In the genomic region with DNA sequence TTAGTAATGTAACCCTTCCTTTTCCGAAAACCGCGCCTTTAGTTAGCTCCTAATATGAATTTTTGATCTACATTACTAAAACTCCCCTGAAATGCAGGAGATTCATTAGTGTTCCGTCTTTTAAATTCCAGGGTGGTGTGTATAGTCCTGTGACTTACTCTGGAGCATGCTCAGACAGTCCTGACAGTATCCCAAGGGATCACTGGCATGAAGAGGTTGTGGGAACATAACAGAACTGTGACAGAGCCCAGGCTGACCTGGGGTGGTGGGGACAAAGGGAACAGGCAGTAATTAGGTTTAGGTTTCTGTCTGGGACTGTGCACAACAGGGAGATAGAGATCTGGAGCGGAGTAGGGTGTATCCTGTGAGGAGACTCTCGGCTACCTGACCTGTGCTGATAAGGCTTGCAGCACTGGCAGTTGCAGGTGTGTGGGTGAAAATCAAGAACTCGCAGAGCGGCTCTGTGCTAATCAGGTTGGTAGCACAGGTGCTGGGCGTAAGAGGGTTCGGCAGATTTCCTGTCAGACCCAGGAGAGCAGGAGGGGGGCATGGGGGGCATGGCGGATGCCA, we compare ENCODE assay signal across 24 mouse cellular contexts. TPM values are rescaled to one million over a fixed set of nuclear protein-coding genes. Genes with fewer than 3 reads are reported as not detected.
DNase-seq lines count a peak whose midpoint lies in the region; ATAC-seq and TF ChIP-seq lines count a peak whose summit lies in the region.
"Had no signal": no experiment of that assay in that cellular context is flagged by ENCODE, and none has a peak within 500 bp of the region (broad histone marks: within the 10 kb centered on the region; RNA-seq: fewer than 3 reads in every experiment).

No protein-coding gene starts in this region.

- 0 out of 2 replicates have a peak, but pooled peaks have one; percentile 17 for ATAC-seq in heart, embryonic 14.5 days (ENCODE audit: insufficient number of reproducible peaks, insufficient read depth, low FRiP score, low read depth)
- no peak for ATAC-seq in heart, embryonic 12.5 days (ENCODE audit: insufficient number of reproducible peaks, low FRiP score)
- ATAC-seq in kidney, postnatal 0 days (replicated peaks; ENCODE audit: low FRiP score, low read depth): no peak
- ATAC-seq in intestine, embryonic 14.5 days (replicated peaks; ENCODE audit: low FRiP score, low TSS enrichment, low read depth): 0 out of 2 replicates have a peak, but pooled peaks have one; percentile 40
- peak; percentile 47 for ATAC-seq in stomach, embryonic 15.5 days (ENCODE audit: insufficient read depth, low FRiP score, low read depth)
- ATAC-seq: liver, postnatal 0 days; Patski had no signal

- TF ChIP-seq POLR2A in kidney, adult 2 months (IDR thresholded peaks at IDR 0.05; ENCODE audit: low read depth, low read length): no peak

- DNase-seq in kidney, postnatal 0 days (ENCODE audit: low spot score): no peak
- no peak for DNase-seq in kidney, adult 2 months
- DNase-seq in intestine, embryonic 14.5 days (ENCODE audit: low spot score): no peak
- DNase-seq in cerebellum, postnatal 4 days (ENCODE audit: low spot score in 2 of 2): no peak
- DNase-seq: cerebellum, adult 11 months; cerebellum, postnatal 10 days; gastrocnemius, postnatal 25 days; heart, adult 2 months; kidney, adult 18-20 months; kidney, postnatal 4 days; liver, postnatal 0 days; lung, postnatal 36 days; right cerebral cortex, adult 18-20 months; right cerebral cortex, postnatal 4 days; thymus, adult 2 months had no signal

- TF ChIP-seq CTCF in kidney, postnatal 0 days (IDR thresholded peaks at IDR 0.05; ENCODE audit: low read depth): no peak
- TF ChIP-seq CTCF in kidney, adult 2 months (conservative IDR thresholded peaks at IDR 0.05; ENCODE audit: insufficient read depth, insufficient read length, low read depth, low read length): no peak

- H3K27ac ChIP-seq in heart, embryonic 14.5 days (replicated peaks in 1 of 2; ENCODE audit: control insufficient read depth in 1 of 2, insufficient read depth in 1 of 2, low read depth in 2 of 2, low read length in 2 of 2): no peak overlapping the region
- no peak overlapping the region; the same call in 1 of the 2 replicates for H3K27ac ChIP-seq in heart, embryonic 12.5 days (ENCODE audit: poor library complexity, severe bottlenecking)
- H3K27ac ChIP-seq in kidney, postnatal 0 days: 0 out of 2 replicates have a peak overlapping the region, but pooled peaks have one; percentile 15
- no peak overlapping the region for H3K27ac ChIP-seq in kidney, adult 2 months (ENCODE audit: insufficient read depth, low read depth, low read length)
- H3K27ac ChIP-seq in intestine, embryonic 14.5 days (ENCODE audit: low read depth): no peak overlapping the region
- no peak overlapping the region for H3K27ac ChIP-seq in stomach, embryonic 15.5 days
- H3K27ac ChIP-seq: embryonic facial prominence, embryonic 12.5 days; heart, adult 2 months; limb, embryonic 12.5 days; neural tube, embryonic 15.5 days had no signal

- no peak overlapping the region for H3K9ac ChIP-seq in heart, embryonic 14.5 days (ENCODE audit: low read length)
- H3K9ac ChIP-seq in heart, embryonic 12.5 days: no peak overlapping the region
- no peak overlapping the region for H3K9ac ChIP-seq in kidney, postnatal 0 days (ENCODE audit: low read depth, low read length)
- H3K9ac ChIP-seq in intestine, embryonic 14.5 days (ENCODE audit: low read length): no peak overlapping the region
- no peak overlapping the region for H3K9ac ChIP-seq in stomach, embryonic 15.5 days
- H3K9ac ChIP-seq: embryonic facial prominence, embryonic 12.5 days; limb, embryonic 12.5 days; liver, postnatal 0 days; neural tube, embryonic 15.5 days had no signal

- peaks cover 0 to 10% of the 10 kb centered on the region in 2 experiments; a peak in 1 of 4 replicates for H3K4me1 ChIP-seq in heart, embryonic 14.5 days (ENCODE audit: control insufficient read depth in 2 of 2, insufficient read depth in 2 of 2, low read length in 2 of 2)
- peaks cover 3% of the 10 kb centered on the region for H3K4me1 ChIP-seq in heart, embryonic 12.5 days (replicated peaks)
- H3K4me1 ChIP-seq in kidney, postnatal 0 days (replicated peaks; ENCODE audit: insufficient read depth, low read length): no peaks in the 10 kb centered on the region
- H3K4me1 ChIP-seq in kidney, adult 2 months (ENCODE audit: control insufficient read depth, insufficient read depth, low read length): peaks cover 2% of the 10 kb centered on the region; the same call in 1 of the 2 replicates
- H3K4me1 ChIP-seq in intestine, embryonic 14.5 days (replicated peaks; ENCODE audit: control insufficient read depth, insufficient read depth, low read length): no peaks in the 10 kb centered on the region
- H3K4me1 ChIP-seq in stomach, embryonic 15.5 days: no peaks in the 10 kb centered on the region
- H3K4me1 ChIP-seq: embryonic facial prominence, embryonic 12.5 days; limb, embryonic 12.5 days; neural tube, embryonic 15.5 days had no signal

- peaks cover 85% of the 10 kb centered on the region for H3K36me3 ChIP-seq in heart, embryonic 14.5 days (ENCODE audit: control insufficient read depth, insufficient read depth, low read length)
- peaks cover 68% of the 10 kb centered on the region for H3K36me3 ChIP-seq in heart, embryonic 12.5 days
- H3K36me3 ChIP-seq in kidney, postnatal 0 days (ENCODE audit: insufficient read depth, low read length): peaks cover 24% of the 10 kb centered on the region
- H3K36me3 ChIP-seq in kidney, adult 2 months (ENCODE audit: control insufficient read depth, insufficient read depth, low read length): peaks cover 4% of the 10 kb centered on the region; the same call in 1 of the 2 replicates
- peaks cover 91% of the 10 kb centered on the region for H3K36me3 ChIP-seq in intestine, embryonic 14.5 days (ENCODE audit: control insufficient read depth, insufficient read depth, low read length)
- H3K36me3 ChIP-seq in stomach, embryonic 15.5 days: peaks cover 29% of the 10 kb centered on the region

- no peak overlapping the region for H3K4me3 ChIP-seq in heart, embryonic 14.5 days (ENCODE audit: control insufficient read depth in 1 of 2, insufficient read depth in 1 of 2, low read depth in 1 of 2, low read length in 2 of 2)
- H3K4me3 ChIP-seq in heart, embryonic 12.5 days: no peak overlapping the region
- no peak overlapping the region for H3K4me3 ChIP-seq in kidney, postnatal 0 days (replicated peaks; ENCODE audit: low read depth, low read length)
- no peak overlapping the region for H3K4me3 ChIP-seq in kidney, adult 2 months (ENCODE audit: insufficient read depth, low read depth, low read length)
- H3K4me3 ChIP-seq in intestine, embryonic 14.5 days (ENCODE audit: low read depth, low read length): no peak overlapping the region
- H3K4me3 ChIP-seq in stomach, embryonic 15.5 days (replicated peaks): no peak overlapping the region
- H3K4me3 ChIP-seq: embryonic facial prominence, embryonic 12.5 days; heart, adult 2 months; limb, embryonic 12.5 days; neural tube, embryonic 15.5 days had no signal

- WGBS in heart, embryonic 14.5 days: 86% methylated on average over 11 of the region's 11 CpGs
- 84% methylated on average over 11 of the region's 11 CpGs for whole genome bisulfite sequencing in heart, embryonic 12.5 days
- WGBS in kidney, postnatal 0 days: 77% methylated on average over 11 of the region's 11 CpGs
- 80% methylated on average over 11 of the region's 11 CpGs for WGBS in kidney, adult 2 months
- 88% methylated on average over 11 of the region's 11 CpGs for WGBS in intestine, embryonic 14.5 days
- WGBS in stomach, embryonic 15.5 days: 84% methylated on average over 11 of the region's 11 CpGs

- H3K9me3 ChIP-seq in heart, embryonic 14.5 days (ENCODE audit: control insufficient read depth, low read length): no peaks in the 10 kb centered on the region
- no peaks in the 10 kb centered on the region for H3K9me3 ChIP-seq in heart, embryonic 12.5 days (replicated peaks)
- no peaks in the 10 kb centered on the region for H3K9me3 ChIP-seq in kidney, postnatal 0 days (replicated peaks; ENCODE audit: low read length)
- H3K9me3 ChIP-seq in intestine, embryonic 14.5 days (ENCODE audit: control insufficient read depth, low read length): no peaks in the 10 kb centered on the region
- no peaks in the 10 kb centered on the region for H3K9me3 ChIP-seq in stomach, embryonic 15.5 days
- H3K9me3 ChIP-seq: embryonic facial prominence, embryonic 12.5 days; neural tube, embryonic 15.5 days had no signal

- H3K4me2 ChIP-seq in heart, embryonic 14.5 days (ENCODE audit: low read length): no peak overlapping the region
- H3K4me2 ChIP-seq in heart, embryonic 12.5 days: no peak overlapping the region
- H3K4me2 ChIP-seq in kidney, postnatal 0 days (ENCODE audit: low read length): no peak overlapping the region
- H3K4me2 ChIP-seq in intestine, embryonic 14.5 days (ENCODE audit: low read length): no peak overlapping the region
- H3K4me2 ChIP-seq in stomach, embryonic 15.5 days: no peak overlapping the region
- H3K4me2 ChIP-seq: embryonic facial prominence, embryonic 12.5 days; limb, embryonic 12.5 days; liver, embryonic 11.5 days; neural tube, embryonic 15.5 days had no signal

- no peaks in the 10 kb centered on the region for H3K27me3 ChIP-seq in heart, embryonic 14.5 days (ENCODE audit: control insufficient read depth, insufficient read depth, low read length)
- H3K27me3 ChIP-seq in heart, embryonic 12.5 days (replicated peaks): no peaks in the 10 kb centered on the region
- H3K27me3 ChIP-seq in kidney, postnatal 0 days (ENCODE audit: insufficient read depth, low read length): no peaks in the 10 kb centered on the region
- no peaks in the 10 kb centered on the region for H3K27me3 ChIP-seq in kidney, adult 2 months (replicated peaks; ENCODE audit: control insufficient read depth, insufficient read depth, low read length)
- H3K27me3 ChIP-seq in intestine, embryonic 14.5 days (replicated peaks; ENCODE audit: control insufficient read depth, insufficient read depth, low read length): no peaks in the 10 kb centered on the region
- no peaks in the 10 kb centered on the region for H3K27me3 ChIP-seq in stomach, embryonic 15.5 days (replicated peaks)
- H3K27me3 ChIP-seq: embryonic facial prominence, embryonic 12.5 days; limb, embryonic 12.5 days; neural tube, embryonic 15.5 days; Patski had no signal

RNA-seq across cellular contexts. Expression of gene Mtnr1a, which starts 54.4 kb away (rescaled TPM):
- polyA plus RNA-seq in heart, embryonic 14.5 days (2014; fragmentation: Nextera tagmentation; extraction: Ambion mirVana): not detected in 2 replicates
- polyA plus RNA-seq in heart, embryonic 12.5 days (2016; fragmentation: Nextera tagmentation; extraction: Ambion mirVana): not detected in 2 replicates
- not detected in 2 replicates for polyA plus RNA-seq in kidney, postnatal 0 days (2015; fragmentation: Nextera tagmentation; extraction: Ambion mirVana)
- polyA plus RNA-seq in kidney, adult 2 months (2012; rRNA removed): not detected in 2 replicates
- polyA plus RNA-seq in intestine, embryonic 14.5 days (2014; fragmentation: Nextera tagmentation; extraction: Ambion mirVana): 0.11 and 0.15 TPM in 2 replicates
- polyA plus RNA-seq in stomach, embryonic 15.5 days (2015; fragmentation: Nextera tagmentation; extraction: Ambion mirVana): 0.35 and 0.54 TPM in 2 replicates
- polyA plus RNA-seq: heart, adult 2 months; heart, embryonic 16.5 days; limb, embryonic 12.5 days; liver, embryonic 11.5 days; Patski had no signal

Comparison
In these comparisons a context has a peak if more than half of its experiments do, and no peak if none do; other contexts are left out.
1. ATAC-seq: peak in heart, embryonic 14.5 days (single experiment), intestine, embryonic 14.5 days (single experiment) and stomach, embryonic 15.5 days (single experiment); none in heart, embryonic 12.5 days (single experiment) and kidney, postnatal 0 days (single experiment).